Mouse (Mus musculus) adrenal gland, adult 18-20 months (tissue): ENCODE measurements around the gene Vmn2r52. TPM values are rescaled to one million over a fixed set of nuclear protein-coding genes. Genes with fewer than 3 reads are reported as not detected.
"Not testable (repeated sequence)": the region's sequence is repeated elsewhere in the genome, so short reads cannot be mapped to it uniquely, and the experiment has no call there.

Experiments used
- DNase-seq, 2 experiments: peaks; one replicate each; pipeline ENCODE4 v3.0.0; 2021 to 2022; ENCODE audit warnings: low spot score in 2 of 2
- long read RNA-seq, 2 experiments: library from polyadenylated mRNA; stranded (forward); transcript quantifications; one replicate each; pipeline ENCODE4 v2.0.0; 2021
- total RNA-seq, 2 experiments: library from RNA; stranded (reverse); gene quantifications; 1 replicate in 1 of 2; 2 replicates in 1 of 2; pipeline ENCODE4 v1.2.3; 2021

Vmn2r52 gene
- total RNA-seq, result not detected
- long read RNA-seq, experiment 1, result 0 reads
- long read RNA-seq, experiment 2, result 0 reads

GRCm38 (mm10) chr7:10176473-10176872 lies at the start of gene Vmn2r52:
TSS of gene Vmn2r52 (minus strand) at chr7:10176573.
- DNase-seq, result no peak

- not testable (repeated sequence) for DNase-seq
Observed at GRCm38 (mm10) chr7:10105641-10106040, 70.7 kb downstream of the Vmn2r52 start, which contains the start of gene Vmn2r51. TSS of gene Vmn2r51 (minus strand) at chr7:10105741.

Other genes starting within 250 kb of the Vmn2r52 start
- gene Vmn2r48, start 223.0 kb downstream of the Vmn2r52 start, total RNA-seq, result not detected
- not detected for gene Vmn2r49, start 184.3 kb downstream of the Vmn2r52 start, total RNA-seq
- gene Vmn2r50, start 123.3 kb downstream of the Vmn2r52 start, total RNA-seq, result not detected
- not detected for gene Vmn2r51, start 70.8 kb downstream of the Vmn2r52 start, total RNA-seq
- gene Vmn1r66, start 101.4 kb upstream of the Vmn2r52 start, total RNA-seq, result not detected